Mouse (Mus musculus) limb, embryonic 12.5 days (tissue): ENCODE data around the gene Cops7a. TPM values are rescaled to one million over a fixed set of nuclear protein-coding genes. Genes with fewer than 3 reads are reported as not detected.

Source experiments
- ATAC-seq: fragments of 200-750 bp; cut with Nextera tagmentation; 2 replicates; pipeline ENCODE4 v1.8.0; 2017; ENCODE audit warnings: low read depth, moderate TSS enrichment; ENCODE audit not compliant: insufficient number of reproducible peaks, insufficient read depth, low FRiP score, low TSS enrichment
- H3K27ac ChIP-seq: fragments of 300-500 bp; sonication (generic); 2 replicates; pipeline ENCODE4 v1.5.1; 2016; ENCODE audit warnings: mild to moderate bottlenecking, moderate library complexity
- H3K27me3 ChIP-seq: fragments of 300-500 bp; sonication (generic); 2 replicates; pipeline ENCODE4 v1.6.1; 2016; ENCODE audit warnings: mild to moderate bottlenecking, moderate library complexity
- H3K36me3 ChIP-seq: fragments of 300-500 bp; sonication (generic); 2 replicates; pipeline ENCODE4 v1.6.1; 2016; ENCODE audit warnings: mild to moderate bottlenecking, moderate library complexity
- H3K4me1 ChIP-seq: fragments of 300-500 bp; sonication (generic); replicated peaks from 2 replicates; pipeline ENCODE4 v1.6.1; 2016
- H3K4me2 ChIP-seq: fragments of 300-500 bp; sonication (generic); 2 replicates; pipeline ENCODE4 v1.6.1; 2016; ENCODE audit warnings: mild to moderate bottlenecking, moderate library complexity
- H3K4me3 ChIP-seq: fragments of 300-500 bp; sonication (generic); replicated peaks from 2 replicates; pipeline ENCODE4 v1.5.1; 2016; ENCODE audit warnings: mild to moderate bottlenecking
- H3K9ac ChIP-seq: fragments of 300-500 bp; sonication (generic); replicated peaks from 2 replicates; pipeline ENCODE4 v1.6.1; 2016; ENCODE audit warnings: mild to moderate bottlenecking, moderate library complexity
- H3K9me3 ChIP-seq: fragments of 300-500 bp; sonication (generic); 2 replicates; pipeline ENCODE4 v1.6.1; 2016; ENCODE audit warnings: mild to moderate bottlenecking, moderate library complexity
- WGBS: fragments of 180-500 bp; shearing (Covaris S2); methylation state at CpG from one replicate; pipeline ENCODE4 v1.1.7; 2016; 5-methylcytosine and 5-hydroxymethylcytosine counted together
- polyA plus RNA-seq: library from polyadenylated mRNA; unstranded; fragments of >200 nt; fragmentation: Nextera tagmentation; extraction: Ambion mirVana; gene quantifications from 2 replicates; pipeline ENCODE4 v1.2.1, GENCODE M21; 2016

The Cops7a gene
- polyA plus RNA-seq, 1 experiment from 2014 or later: 114 TPM

DNA sequence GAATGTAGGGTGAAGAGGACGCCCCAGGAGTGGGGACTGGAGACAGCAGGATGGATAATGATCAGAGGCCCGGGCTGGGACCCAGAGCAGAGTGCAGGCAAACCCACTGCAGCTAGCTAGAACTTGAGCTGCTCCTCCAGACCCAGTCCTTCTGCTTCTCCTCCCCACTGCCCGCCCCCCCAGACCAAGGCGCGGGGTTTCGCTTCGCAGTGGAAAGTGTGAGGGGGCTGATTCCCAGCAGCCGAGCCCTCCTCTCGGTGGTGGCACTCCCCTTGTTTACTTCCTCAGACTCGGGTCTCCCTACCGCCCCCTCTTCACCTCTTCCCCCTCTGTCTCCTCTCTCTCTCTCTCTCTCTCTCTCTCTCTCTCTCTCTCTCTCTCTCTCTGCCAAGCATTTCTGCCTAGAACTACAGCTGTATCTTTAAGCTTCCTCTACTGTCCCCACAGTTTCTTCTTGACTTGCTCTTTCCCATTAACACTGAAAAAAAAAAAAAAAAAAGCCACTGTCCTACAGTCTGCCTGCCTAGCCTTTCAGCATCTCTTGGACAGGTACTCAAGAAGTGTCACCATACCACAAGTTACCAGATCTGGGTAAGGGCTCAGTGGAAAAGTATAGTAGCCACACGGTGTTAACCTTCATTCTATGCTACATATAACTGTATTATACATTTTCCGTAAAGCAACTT is 53.7 kb downstream of the Cops7a start, which contains the start of gene Lag3:
Lag3 (minus strand) TSS at position 173 of the 686 bp plus-strand sequence.
- Histone ChIP-seq H3K4me2 (peak within 1 kb of the TSS; percentile 33; the same call in 1 of the 2 replicates), H3K9ac (0 out of 2 replicates have a peak within 1 kb of the TSS, but pooled peaks have one; percentile 34), H3K9me3 (no peaks in the 10 kb centered on the region), H3K27ac (no peak within 1 kb of the TSS), H3K4me3 (no peak within 1 kb of the TSS), H3K36me3 (peaks cover 31% of the 10 kb centered on the region), H3K27me3 (peaks cover 33% of the 10 kb centered on the region), H3K4me1 (peaks cover 46% of the 10 kb centered on the region)
- no peak for ATAC-seq
- WGBS: 12% methylated on average over 12 of the region's 13 CpGs

DNA sequence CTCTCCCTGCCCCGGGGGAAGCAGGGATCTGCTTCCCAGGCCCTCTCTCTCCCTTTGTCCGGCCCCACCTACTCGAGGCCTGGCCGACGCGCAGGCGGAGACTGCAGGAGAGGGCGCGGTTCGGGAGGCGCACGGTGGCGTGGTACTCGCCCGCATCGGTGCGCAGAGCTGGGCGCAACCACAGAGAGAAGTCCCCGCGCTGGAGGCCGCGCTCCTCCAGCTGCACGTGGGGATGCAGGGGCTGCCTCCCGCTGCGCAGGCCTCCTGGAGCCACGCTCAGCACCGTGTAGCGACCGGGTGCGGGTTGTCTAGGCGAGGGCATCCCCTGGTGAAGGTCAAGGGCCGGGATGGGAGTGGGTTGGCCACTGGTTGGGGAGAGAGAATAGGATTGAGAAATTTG is 55.3 kb downstream of the Cops7a start:
- no peak overlapping the region for H3K27ac ChIP-seq
- H3K4me2 ChIP-seq: peak overlapping the region; percentile 55
- peak overlapping the region; percentile 61 for H3K9ac ChIP-seq
- H3K27me3 ChIP-seq: peaks cover 33% of the 10 kb centered on the region
- 0 out of 2 replicates have a peak, but pooled peaks have one; percentile 16 for ATAC-seq
- peak overlapping the region; percentile 26 for H3K4me3 ChIP-seq
- no peaks in the 10 kb centered on the region for H3K9me3 ChIP-seq
- peaks cover 27% of the 10 kb centered on the region for H3K36me3 ChIP-seq
- H3K4me1 ChIP-seq: peaks cover 37% of the 10 kb centered on the region
- WGBS: 4% methylated on average over 32 of the region's 32 CpGs

Other genes starting within 250 kb of the Cops7a start
- gene Ptpn6, start 226.8 kb downstream of the Cops7a start, polyA plus RNA-seq: 6.0 and 6.4 TPM in 2 replicates
- 479 and 511 TPM in 2 replicates for gene Grcc10, start 224.2 kb downstream of the Cops7a start, polyA plus RNA-seq
- gene Gm45234, start 209.5 kb downstream of the Cops7a start, polyA plus RNA-seq: not detected in 2 replicates
- 17.1 and 17.4 TPM in 2 replicates for gene Atn1, start 209.0 kb downstream of the Cops7a start, polyA plus RNA-seq
- gene Eno2, start 195.9 kb downstream of the Cops7a start, polyA plus RNA-seq: 4.8 TPM in 2 replicates
- 0.38 and 0.88 TPM in 2 replicates for gene Lrrc23, start 185.8 kb downstream of the Cops7a start, polyA plus RNA-seq
- gene Spsb2, start 156.9 kb downstream of the Cops7a start, polyA plus RNA-seq: 8.7 and 9.1 TPM in 2 replicates
- gene Tpi1, start 151.2 kb downstream of the Cops7a start, polyA plus RNA-seq: 714 and 740 TPM in 2 replicates
- gene Usp5, start 136.1 kb downstream of the Cops7a start, polyA plus RNA-seq: 191 and 196 TPM in 2 replicates
- gene Cdca3, start 136.0 kb downstream of the Cops7a start, polyA plus RNA-seq: 200 and 202 TPM in 2 replicates
- 0.81 and 1.0 TPM in 2 replicates for gene Gnb3, start 125.3 kb downstream of the Cops7a start, polyA plus RNA-seq
- 59.8 and 61.4 TPM in 2 replicates for gene P3h3, start 107.8 kb downstream of the Cops7a start, polyA plus RNA-seq
- gene Gpr162, start 101.6 kb downstream of the Cops7a start, polyA plus RNA-seq: 2.5 and 2.7 TPM in 2 replicates
- gene Cd4, start 77.3 kb downstream of the Cops7a start, polyA plus RNA-seq: 0.15 TPM in 1 of 2 replicates, not detected in the other
- gene Lag3, start 53.8 kb downstream of the Cops7a start, polyA plus RNA-seq: 2.2 TPM in 2 replicates
- gene Ptms, start 45.4 kb downstream of the Cops7a start, polyA plus RNA-seq: 325 and 346 TPM in 2 replicates
- gene Mlf2, start 34.2 kb downstream of the Cops7a start, polyA plus RNA-seq: 401 and 407 TPM in 2 replicates
- 5.0 and 5.8 TPM in 2 replicates for gene Pianp, start 31.2 kb upstream of the Cops7a start, polyA plus RNA-seq
- 18.5 and 24.7 TPM in 2 replicates for gene Zfp384, start 43.6 kb upstream of the Cops7a start, polyA plus RNA-seq
- 170 and 177 TPM in 2 replicates for gene Ing4, start 74.2 kb upstream of the Cops7a start, polyA plus RNA-seq
- gene Acrbp, start 84.2 kb upstream of the Cops7a start, polyA plus RNA-seq: 17.6 and 18.3 TPM in 2 replicates
- gene Lpar5, start 102.4 kb upstream of the Cops7a start, polyA plus RNA-seq: 0.18 and 0.20 TPM in 2 replicates
- gene Chd4, start 130.4 kb upstream of the Cops7a start, polyA plus RNA-seq: 106 and 109 TPM in 2 replicates
- 65.8 and 72.6 TPM in 2 replicates for gene Nop2, start 166.4 kb upstream of the Cops7a start, polyA plus RNA-seq
- gene Iffo1, start 179.7 kb upstream of the Cops7a start, polyA plus RNA-seq: 24.6 and 27.1 TPM in 2 replicates
- 2,206 and 2,264 TPM in 2 replicates for gene Gapdh, start 200.9 kb upstream of the Cops7a start, polyA plus RNA-seq
- gene Ncapd2, start 226.2 kb upstream of the Cops7a start, polyA plus RNA-seq: 224 and 227 TPM in 2 replicates
- 209 and 210 TPM in 2 replicates for gene Mrpl51, start 226.3 kb upstream of the Cops7a start, polyA plus RNA-seq